Mouse (Mus musculus): ENCODE data around the gene Gm20390. TPM values are rescaled to one million over a fixed set of nuclear protein-coding genes. Genes with fewer than 3 reads are reported as not detected.

Gm20390 gene
- total and polyA plus RNA-seq, 2 experiments from 2014 or later, result 124 to 417 TPM

DNA sequence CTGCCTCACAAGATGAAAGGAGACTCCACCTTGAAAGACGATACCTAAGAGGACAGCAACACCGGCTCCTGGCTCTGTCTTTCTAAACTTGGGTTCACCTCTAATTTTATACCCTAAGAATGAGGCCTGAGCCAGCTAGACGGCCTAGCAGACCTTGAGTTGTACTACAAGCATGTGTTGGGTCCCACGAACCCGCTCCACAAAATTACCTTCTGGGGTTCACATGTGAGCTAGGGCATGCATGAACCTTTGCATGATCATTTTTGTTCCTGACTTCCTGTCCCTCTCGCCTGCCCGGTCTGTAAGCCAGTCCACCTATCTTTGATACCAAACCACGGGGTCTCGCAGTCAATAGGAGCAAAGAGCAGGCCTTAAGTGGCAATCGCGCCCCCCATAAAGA, 712 bp downstream of the Gm20390 start:
- Histone ChIP-seq H3K27ac (peak overlapping the region; percentile 89), H3K36me3 (ENCODE audit: insufficient read depth, low read length) (peaks cover 27% of the 10 kb centered on the region), H3K4me2 (ENCODE audit: low read depth, low read length) (peak overlapping the region; percentile 82), H3K4me1 (ENCODE audit: insufficient read depth, low read length) (no peaks in the 10 kb centered on the region), H3K9me3 (ENCODE audit: low read length) (no peaks in the 10 kb centered on the region), H3K27me3 (ENCODE audit: insufficient read depth, low read length) (no peaks in the 10 kb centered on the region), H3K9ac (replicated peaks; ENCODE audit: low read length) (peak overlapping the region; percentile 77), H3K4me3 (ENCODE audit: low read length) (peak overlapping the region; percentile 91)
- TF ChIP-seq CTCF (IDR thresholded peaks at IDR 0.05; ENCODE audit: low read depth), result no peak
- WGBS, result 6% methylated on average over 11 of the region's 11 CpGs
- DNase-seq (ENCODE audit: low spot score) (no peak), ATAC-seq (no peak)

DNA sequence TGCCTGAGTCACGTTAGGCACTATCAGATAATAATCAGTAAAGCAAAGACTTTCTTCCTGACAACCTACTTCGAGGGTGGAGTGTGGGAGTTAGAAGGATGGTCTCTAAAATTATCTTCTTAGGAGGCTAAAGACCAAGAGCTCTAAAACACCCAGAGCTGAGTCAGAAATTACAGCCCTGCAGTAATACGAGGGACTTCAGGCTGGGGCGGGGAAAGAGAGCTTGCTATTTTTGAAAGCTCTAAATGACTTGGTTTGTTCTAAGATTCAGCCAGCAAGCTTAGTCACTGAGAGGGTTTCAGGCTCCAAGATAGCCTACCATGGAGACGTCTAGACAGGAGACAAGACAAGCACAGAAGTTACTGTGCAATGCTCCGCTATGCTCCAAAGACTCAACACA, 2.7 kb downstream of the Gm20390 start:
- Histone ChIP-seq H3K4me2 (ENCODE audit: low read depth, low read length) (no peak overlapping the region), H3K9ac (replicated peaks; ENCODE audit: low read length) (no peak overlapping the region), H3K9me3 (ENCODE audit: low read length) (no peaks in the 10 kb centered on the region), H3K27me3 (ENCODE audit: insufficient read depth, low read length) (no peaks in the 10 kb centered on the region), H3K4me1 (ENCODE audit: insufficient read depth, low read length) (no peaks in the 10 kb centered on the region), H3K27ac (no peak overlapping the region), H3K36me3 (ENCODE audit: insufficient read depth, low read length) (peaks cover 42% of the 10 kb centered on the region), H3K4me3 (ENCODE audit: low read length) (no peak overlapping the region)
- 95% methylated on average over 6 of the region's 6 CpGs for WGBS
- ATAC-seq, result no peak
- DNase-seq (ENCODE audit: low spot score), result no peak
- TF ChIP-seq CTCF (IDR thresholded peaks at IDR 0.05; ENCODE audit: low read depth), result no peak

DNA sequence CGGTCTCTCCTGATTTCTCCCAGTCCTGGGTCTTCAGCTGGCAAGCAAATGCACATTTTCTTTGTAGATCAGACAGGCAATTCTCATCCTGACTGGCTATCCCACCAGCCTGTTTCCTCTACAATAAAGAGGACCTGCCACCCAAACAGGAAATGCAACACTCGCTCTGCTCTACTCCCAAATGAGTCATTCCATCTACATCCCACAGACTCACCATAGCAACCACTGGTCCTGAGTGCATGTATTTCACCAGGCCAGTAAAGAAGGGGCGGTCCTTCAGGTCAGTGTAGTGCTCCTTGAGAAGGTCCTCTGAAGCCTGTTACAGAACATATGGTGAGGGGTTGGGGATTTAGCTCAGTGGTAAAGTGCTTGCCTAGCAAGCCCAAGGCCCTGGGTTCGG, 5.1 kb downstream of the Gm20390 start:
- no peak overlapping the region for H3K4me3 ChIP-seq (ENCODE audit: low read length)
- no peak for DNase-seq (ENCODE audit: low spot score)
- H3K27me3 ChIP-seq (ENCODE audit: insufficient read depth, low read length), result no peaks in the 10 kb centered on the region
- H3K36me3 ChIP-seq (ENCODE audit: insufficient read depth, low read length), result peaks cover 61% of the 10 kb centered on the region
- H3K27ac ChIP-seq, result no peak overlapping the region
- no peak for ATAC-seq
- TF ChIP-seq CTCF (IDR thresholded peaks at IDR 0.05; ENCODE audit: low read depth), result no peak
- no peaks in the 10 kb centered on the region for H3K4me1 ChIP-seq (ENCODE audit: insufficient read depth, low read length)
- no peaks in the 10 kb centered on the region for H3K9me3 ChIP-seq (ENCODE audit: low read length)
- 65% methylated on average over 4 of the region's 4 CpGs for WGBS
- H3K9ac ChIP-seq (replicated peaks; ENCODE audit: low read length), result no peak overlapping the region
- no peak overlapping the region for H3K4me2 ChIP-seq (ENCODE audit: low read depth, low read length)

GRCm38 (mm10) chr11:93961482-93961881, 6.6 kb downstream of the Gm20390 start:
- H3K4me1 ChIP-seq (ENCODE audit: insufficient read depth, low read length), result peaks cover under 1% of the 10 kb centered on the region; the same call in 1 of the 2 replicates
- no peaks in the 10 kb centered on the region for H3K27me3 ChIP-seq (ENCODE audit: insufficient read depth, low read length)
- no peak overlapping the region for H3K27ac ChIP-seq
- DNase-seq (ENCODE audit: low spot score), result no peak
- H3K9me3 ChIP-seq (ENCODE audit: low read length), result no peaks in the 10 kb centered on the region
- H3K9ac ChIP-seq (replicated peaks; ENCODE audit: low read length), result no peak overlapping the region
- H3K4me2 ChIP-seq (ENCODE audit: low read depth, low read length), result no peak overlapping the region
- H3K4me3 ChIP-seq (ENCODE audit: low read length), result no peak overlapping the region
- WGBS, result 94% methylated on average over 6 of the region's 6 CpGs
- peaks cover 65% of the 10 kb centered on the region for H3K36me3 ChIP-seq (ENCODE audit: insufficient read depth, low read length)
- no peak for TF ChIP-seq CTCF (IDR thresholded peaks at IDR 0.05; ENCODE audit: low read depth)
- no peak for ATAC-seq

DNA sequence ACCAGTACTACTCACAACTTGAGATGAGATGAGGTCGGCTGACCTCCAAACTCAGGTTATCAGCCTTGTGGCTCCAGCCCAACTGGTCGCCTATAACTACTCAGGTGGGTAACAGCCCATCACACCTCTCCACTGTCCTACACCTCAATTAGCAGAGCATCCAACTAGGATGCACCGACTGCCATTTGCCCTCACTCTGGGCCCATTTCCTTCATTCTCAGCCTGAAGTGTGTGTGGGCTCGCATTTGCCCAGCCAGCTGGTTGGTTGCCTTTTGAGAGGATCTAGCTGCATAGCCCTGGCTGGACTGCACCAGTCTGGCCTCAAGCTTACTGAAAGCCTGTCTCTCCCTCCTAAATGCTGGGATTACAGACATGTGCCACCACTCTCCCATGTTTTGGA, 10.3 kb downstream of the Gm20390 start:
- Histone ChIP-seq H3K27ac (no peak overlapping the region), H3K4me3 (ENCODE audit: low read length) (no peak overlapping the region), H3K9me3 (ENCODE audit: low read length) (no peaks in the 10 kb centered on the region), H3K27me3 (ENCODE audit: insufficient read depth, low read length) (no peaks in the 10 kb centered on the region), H3K4me2 (ENCODE audit: low read depth, low read length) (no peak overlapping the region), H3K4me1 (ENCODE audit: insufficient read depth, low read length) (peaks cover 7% of the 10 kb centered on the region; the same call in 1 of the 2 replicates), H3K36me3 (ENCODE audit: insufficient read depth, low read length) (peaks cover 42% of the 10 kb centered on the region), H3K9ac (replicated peaks; ENCODE audit: low read length) (no peak overlapping the region)
- ATAC-seq, result no peak
- DNase-seq (ENCODE audit: low spot score), result no peak
- WGBS, result 86% methylated on average over 4 of the region's 4 CpGs
- no peak for TF ChIP-seq CTCF (IDR thresholded peaks at IDR 0.05; ENCODE audit: low read depth)

GRCm38 (mm10) chr11:93957031-93957555, 11.0 kb downstream of the Gm20390 start:
- Histone ChIP-seq H3K27ac (no peak overlapping the region), H3K27me3 (ENCODE audit: insufficient read depth, low read length) (no peaks in the 10 kb centered on the region), H3K36me3 (ENCODE audit: insufficient read depth, low read length) (peaks cover 40% of the 10 kb centered on the region), H3K4me1 (ENCODE audit: insufficient read depth, low read length) (peaks cover 7% of the 10 kb centered on the region; the same call in 1 of the 2 replicates), H3K4me2 (ENCODE audit: low read depth, low read length) (no peak overlapping the region), H3K4me3 (ENCODE audit: low read length) (no peak overlapping the region), H3K9me3 (ENCODE audit: low read length) (no peaks in the 10 kb centered on the region), H3K9ac (replicated peaks; ENCODE audit: low read length) (no peak overlapping the region)
- DNase-seq (ENCODE audit: low spot score) (no peak), ATAC-seq (no peak)
- no peak for TF ChIP-seq CTCF (IDR thresholded peaks at IDR 0.05; ENCODE audit: low read depth)
- 86% methylated on average over 2 of the region's 2 CpGs for WGBS

DNA sequence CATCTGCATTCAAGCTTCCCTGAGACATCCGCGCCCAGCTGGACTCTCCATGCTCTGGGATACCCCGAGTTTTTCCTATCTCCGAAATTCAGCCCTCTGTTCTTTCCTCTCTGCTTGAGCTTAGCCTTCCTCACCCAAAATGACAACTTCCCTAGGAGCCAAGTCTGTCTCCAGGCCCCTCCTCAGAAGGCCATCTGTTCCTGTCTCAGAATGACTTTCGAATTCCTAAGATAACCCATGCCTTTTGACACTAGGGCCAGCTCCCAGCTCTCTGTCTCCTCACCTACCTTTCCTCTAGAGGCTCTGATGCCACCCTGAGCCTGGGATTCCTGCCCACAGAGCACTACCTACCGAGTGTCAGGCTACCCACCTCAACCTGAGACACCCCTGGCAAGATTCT, 11.9 kb downstream of the Gm20390 start, which contains the start of gene Nme2:
Gene Nme2, minus strand, starts transcription at position 101 of the 400 bp plus-strand sequence.
- peak within 1 kb of the TSS; percentile 87 for H3K27ac ChIP-seq
- no peaks in the 10 kb centered on the region for H3K9me3 ChIP-seq (ENCODE audit: low read length)
- H3K27me3 ChIP-seq (ENCODE audit: insufficient read depth, low read length), result no peaks in the 10 kb centered on the region
- 3% methylated on average over 6 of the region's 6 CpGs for WGBS
- ATAC-seq, result no peak; the same call in 1 of the 2 replicates
- H3K4me1 ChIP-seq (ENCODE audit: insufficient read depth, low read length), result peaks cover 7% of the 10 kb centered on the region; the same call in 1 of the 2 replicates
- peak within 1 kb of the TSS; percentile 62 for H3K9ac ChIP-seq (replicated peaks; ENCODE audit: low read length)
- no peak for TF ChIP-seq CTCF (IDR thresholded peaks at IDR 0.05; ENCODE audit: low read depth)
- H3K4me2 ChIP-seq (ENCODE audit: low read depth, low read length), result peak within 1 kb of the TSS; percentile 93
- DNase-seq (ENCODE audit: low spot score), result no peak
- H3K4me3 ChIP-seq (ENCODE audit: low read length), result peak within 1 kb of the TSS; percentile 63
- peaks cover 34% of the 10 kb centered on the region for H3K36me3 ChIP-seq (ENCODE audit: insufficient read depth, low read length)

Measured in hindbrain, postnatal 0 days (tissue).